Mouse (Mus musculus) thymus, adult 2 months (tissue): Measurements from ENCODE around the gene Rab3c. TPM values are rescaled to one million over a fixed set of nuclear protein-coding genes. Genes with fewer than 3 reads are reported as not detected.

ENCODE experiments used
- DNase-seq: peaks from one replicate; pipeline ENCODE4 v3.0.0; 2021
- H3K27ac ChIP-seq: fragments of 200-500 bp; 2 replicates; pipeline ENCODE4 v1.5.1; 2012; ENCODE audit warnings: low read length, control low read depth; ENCODE audit not compliant: control insufficient read depth, insufficient read depth
- H3K27me3 ChIP-seq: fragments of 200-500 bp; 2 replicates; pipeline ENCODE4 v1.6.1; 2012; ENCODE audit warnings: mild to moderate bottlenecking, low read length, moderate library complexity, mixed read lengths; ENCODE audit not compliant: control insufficient read depth, insufficient read depth
- H3K36me3 ChIP-seq: fragments of 200-500 bp; 2 replicates; pipeline ENCODE4 v1.6.1; 2012; ENCODE audit warnings: mild to moderate bottlenecking, low read length, moderate library complexity; ENCODE audit not compliant: control insufficient read depth, insufficient read depth
- H3K4me1 ChIP-seq: fragments of 200-500 bp; replicated peaks from 2 replicates; pipeline ENCODE4 v1.6.1; 2012; ENCODE audit warnings: low read length; ENCODE audit not compliant: control insufficient read depth, insufficient read depth
- H3K4me3 ChIP-seq: fragments of 200-500 bp; 2 replicates; pipeline ENCODE4 v1.5.1; 2012; ENCODE audit warnings: mild to moderate bottlenecking, low read length, control low read depth, moderate library complexity; ENCODE audit not compliant: control insufficient read depth, insufficient read depth
- CTCF ChIP-seq: fragments of 200-500 bp; IDR thresholded peaks from 2 replicates; pipeline ENCODE4 v1.5.1; 2012; ENCODE audit warnings: mild to moderate bottlenecking, control low read depth, low read length, moderate library complexity, borderline replicate concordance; ENCODE audit not compliant: control insufficient read depth, poor library complexity, insufficient read depth; ENCODE audit errors: extremely low read depth
- POLR2A ChIP-seq: fragments of 200-500 bp; IDR thresholded peaks from 2 replicates; pipeline ENCODE4 v1.6.1; 2012; ENCODE audit warnings: mild to moderate bottlenecking, low read length, control low read depth, moderate library complexity; ENCODE audit not compliant: control insufficient read depth, poor library complexity, insufficient read depth; ENCODE audit errors: extremely low read depth
- WGBS: fragments of 180-500 bp; shearing (Covaris S2); methylation state at CpG from one replicate; pipeline ENCODE4 v1.1.7; 2018; 5-methylcytosine and 5-hydroxymethylcytosine counted together
- polyA plus RNA-seq: library from polyadenylated mRNA; depleted of rRNA; stranded (reverse); fragments of >200 nt; gene quantifications from 2 replicates; pipeline ENCODE4 v1.2.3, GENCODE M21; 2012

The Rab3c gene
- polyA plus RNA-seq, 1 experiment, result not detected

- H3K27ac ChIP-seq, result no peak overlapping the region
- H3K36me3 ChIP-seq, result no peaks in the 10 kb centered on the region
- no peak for TF ChIP-seq CTCF
- TF ChIP-seq POLR2A, result no peak
- no peaks in the 10 kb centered on the region for H3K4me1 ChIP-seq
- H3K4me3 ChIP-seq, result no peak overlapping the region
- no peaks in the 10 kb centered on the region for H3K27me3 ChIP-seq
- WGBS, result 86% methylated on average over 4 of the region's 4 CpGs
- DNase-seq, result no peak
Observed at GRCm38 (mm10) chr13:110218497-110218896, 62.3 kb downstream of the Rab3c start.

- Histone ChIP-seq H3K4me1 (no peaks in the 10 kb centered on the region), H3K4me3 (no peak overlapping the region), H3K36me3 (no peaks in the 10 kb centered on the region), H3K27me3 (no peaks in the 10 kb centered on the region), H3K27ac (no peak overlapping the region)
- TF ChIP-seq CTCF (no peak), POLR2A (no peak)
- no peak for DNase-seq
- WGBS, result 91% methylated on average over 8 of the region's 8 CpGs
Observed at GRCm38 (mm10) chr13:110211526-110212075, 69.2 kb downstream of the Rab3c start.

- TF ChIP-seq CTCF, result no peak
- TF ChIP-seq POLR2A, result no peak
- WGBS, result 90% methylated on average over 5 of the region's 5 CpGs
Observed at GRCm38 (mm10) chr13:110198906-110199305, 81.9 kb downstream of the Rab3c start.

GRCm38 (mm10) chr13:110190039-110190438 is 90.8 kb downstream of the Rab3c start:
- 61% methylated on average over 1 of the region's 1 CpGs for WGBS
- no peaks in the 10 kb centered on the region for H3K4me1 ChIP-seq
- H3K4me3 ChIP-seq, result no peak overlapping the region
- no peak for DNase-seq
- H3K36me3 ChIP-seq, result no peaks in the 10 kb centered on the region
- H3K27me3 ChIP-seq, result no peaks in the 10 kb centered on the region
- H3K27ac ChIP-seq, result no peak overlapping the region
- TF ChIP-seq POLR2A (no peak), CTCF (no peak)

More at GRCm38 (mm10) chr13:110198906-110199305, 81.9 kb downstream of the Rab3c start:
- no peaks in the 10 kb centered on the region for H3K4me1 ChIP-seq
- H3K4me3 ChIP-seq, result no peak overlapping the region
- no peaks in the 10 kb centered on the region for H3K27me3 ChIP-seq
- no peak overlapping the region for H3K27ac ChIP-seq
- DNase-seq, result no peak
- H3K36me3 ChIP-seq, result no peaks in the 10 kb centered on the region

GRCm38 (mm10) chr13:110184963-110185685 is 95.7 kb downstream of the Rab3c start:
- Histone ChIP-seq H3K36me3 (no peaks in the 10 kb centered on the region), H3K27me3 (0 out of 2 replicates have a peak, but pooled peaks cover 2% of the 10 kb centered on the region), H3K4me1 (no peaks in the 10 kb centered on the region), H3K27ac (no peak overlapping the region), H3K4me3 (no peak overlapping the region)
- WGBS, result 63% methylated on average over 4 of the region's 4 CpGs
- DNase-seq, result no peak
- TF ChIP-seq CTCF (no peak), POLR2A (no peak)

GRCm38 (mm10) chr13:110175651-110176050 is 105.1 kb downstream of the Rab3c start:
- Histone ChIP-seq H3K27me3 (no peaks in the 10 kb centered on the region), H3K4me3 (no peak overlapping the region), H3K36me3 (no peaks in the 10 kb centered on the region), H3K4me1 (no peaks in the 10 kb centered on the region), H3K27ac (no peak overlapping the region)
- DNase-seq, result no peak
- WGBS, result 49% methylated on average over 6 of the region's 6 CpGs
- no peak for TF ChIP-seq CTCF
